Mouse (Mus musculus) cortical plate, adult 2 months (tissue): ENCODE results near the gene Frmd4a.

Source experiments
- CTCF ChIP-seq: fragments of 200-500 bp; IDR thresholded peaks from 2 replicates; pipeline ENCODE4 v1.5.1; 2011; ENCODE audit warnings: mild to moderate bottlenecking, control low read depth, low read length; ENCODE audit not compliant: insufficient read depth; ENCODE audit errors: extremely low read depth
- POLR2A ChIP-seq: fragments of 200-500 bp; IDR thresholded peaks from 2 replicates; pipeline ENCODE4 v1.6.1; 2011; ENCODE audit warnings: mild to moderate bottlenecking, low read length, control low read depth; ENCODE audit not compliant: insufficient read depth; ENCODE audit errors: extremely low read depth

GRCm38 (mm10) chr2:4501257-4502027, 483.9 kb downstream of the Frmd4a start:
- TF ChIP-seq CTCF (no peak), POLR2A (no peak)
